Mouse (Mus musculus) forebrain, embryonic 16.5 days (tissue): ENCODE measurements around the gene Arnt2. TPM values are rescaled to one million over a fixed set of nuclear protein-coding genes. Genes with fewer than 3 reads are reported as not detected.

Experiments
- ATAC-seq: fragments of 200-750 bp; cut with Nextera tagmentation; 2 replicates; pipeline ENCODE4 v1.8.0; 2017; ENCODE audit warnings: mild to moderate bottlenecking, moderate library complexity
- H3K27ac ChIP-seq: fragments of 300-500 bp; sonication (generic); 2 replicates; pipeline ENCODE4 v1.5.1; 2014; ENCODE audit warnings: low read length, control low read depth
- H3K27me3 ChIP-seq: fragments of 300-500 bp; sonication (generic); replicated peaks from 2 replicates; pipeline ENCODE4 v1.6.1; 2014; ENCODE audit warnings: low read length; ENCODE audit not compliant: control insufficient read depth, insufficient read depth
- H3K36me3 ChIP-seq: fragments of 300-500 bp; sonication (generic); 2 replicates; pipeline ENCODE4 v1.6.1; 2014; ENCODE audit not compliant: control insufficient read depth, insufficient read depth
- H3K4me1 ChIP-seq: fragments of 300-500 bp; sonication (generic); replicated peaks from 2 replicates; pipeline ENCODE4 v1.6.1; 2014; ENCODE audit warnings: low read length; ENCODE audit not compliant: control insufficient read depth, insufficient read depth
- H3K4me2 ChIP-seq: fragments of 300-500 bp; sonication (generic); 2 replicates; pipeline ENCODE4 v1.6.1; 2014; ENCODE audit warnings: mild to moderate bottlenecking, low read length, control low read depth
- H3K4me3 ChIP-seq: fragments of 300-500 bp; sonication (generic); replicated peaks from 2 replicates; pipeline ENCODE4 v1.5.1; 2014; ENCODE audit warnings: mild to moderate bottlenecking, low read length, control low read depth
- H3K9ac ChIP-seq: fragments of 300-500 bp; sonication (generic); replicated peaks from 2 replicates; pipeline ENCODE4 v1.6.1; 2014; ENCODE audit warnings: low read depth, low read length, control low read depth
- H3K9me3 ChIP-seq: fragments of 300-500 bp; sonication (generic); 2 replicates; pipeline ENCODE4 v1.6.1; 2016; ENCODE audit warnings: low read length; ENCODE audit not compliant: control insufficient read depth
- WGBS: fragments of 180-500 bp; shearing (Covaris S2); extraction: QIAGEN DNeasy Blood & Tissue Kit; methylation state at CpG from one replicate; pipeline ENCODE4 v1.1.7; 2014; 5-methylcytosine and 5-hydroxymethylcytosine counted together
- polyA plus RNA-seq: library from polyadenylated mRNA; unstranded; fragments of >200 nt; fragmentation: Nextera tagmentation; extraction: Ambion mirVana; gene quantifications from 2 replicates; pipeline ENCODE4 v1.2.1, GENCODE M21; 2015

Arnt2 gene
- polyA plus RNA-seq, 1 experiment from 2014 or later, result 70.0 TPM

DNA sequence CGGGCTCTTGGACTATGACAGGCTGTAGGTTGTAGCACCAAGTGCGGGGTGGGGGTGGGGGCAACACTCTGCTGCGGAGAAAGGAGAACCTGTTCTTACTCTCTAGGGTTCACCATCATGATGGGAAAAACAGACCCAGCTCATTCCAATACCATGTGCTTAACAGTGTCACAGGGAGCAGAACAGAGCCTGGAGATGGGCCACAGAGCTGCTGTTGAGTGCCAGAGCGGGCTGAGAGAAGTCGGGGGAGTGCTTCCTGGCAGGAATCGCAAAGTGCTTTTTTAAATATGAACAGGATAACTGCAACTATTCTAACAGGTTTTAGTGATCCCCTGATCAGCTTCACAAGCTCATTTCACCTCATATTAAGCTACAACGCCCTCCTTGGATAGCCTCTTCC, 116.9 kb downstream of the Arnt2 start:
- no peaks in the 10 kb centered on the region for H3K4me1 ChIP-seq
- H3K9me3 ChIP-seq, result no peaks in the 10 kb centered on the region
- no peaks in the 10 kb centered on the region; the same call in 1 of the 2 replicates for H3K36me3 ChIP-seq
- no peaks in the 10 kb centered on the region for H3K27me3 ChIP-seq
- H3K27ac ChIP-seq, result no peak overlapping the region
- H3K4me3 ChIP-seq, result no peak overlapping the region
- WGBS, result 89% methylated on average over 7 of the region's 7 CpGs
- ATAC-seq, result peak; percentile 18; the same call in 1 of the 2 replicates
- H3K9ac ChIP-seq, result no peak overlapping the region
- H3K4me2 ChIP-seq, result no peak overlapping the region

DNA sequence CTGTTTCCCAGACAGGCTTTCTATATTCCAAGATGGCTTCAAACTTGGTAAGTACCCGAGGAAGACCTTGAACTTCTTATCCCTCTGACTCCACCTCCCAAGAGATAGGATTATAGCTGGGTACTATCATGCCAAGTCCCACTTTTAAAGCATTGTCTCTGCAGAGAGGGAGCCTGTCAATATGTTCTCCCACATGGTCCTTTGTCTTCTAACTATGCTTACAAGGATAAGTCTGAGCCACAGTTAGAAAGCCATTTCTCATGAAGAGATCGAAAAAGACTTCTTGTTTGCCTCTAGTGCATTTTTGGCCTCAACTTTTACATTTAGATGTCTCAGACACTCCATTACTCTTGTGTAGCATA, 122.8 kb downstream of the Arnt2 start:
- H3K4me1 ChIP-seq, result peaks cover 6% of the 10 kb centered on the region; the same call in 1 of the 2 replicates
- H3K4me2 ChIP-seq, result no peak overlapping the region
- no peaks in the 10 kb centered on the region for H3K27me3 ChIP-seq
- H3K9me3 ChIP-seq, result no peaks in the 10 kb centered on the region
- H3K36me3 ChIP-seq, result peaks cover 3% of the 10 kb centered on the region; the same call in 1 of the 2 replicates
- no peak overlapping the region for H3K9ac ChIP-seq
- H3K4me3 ChIP-seq, result no peak overlapping the region
- H3K27ac ChIP-seq, result peak overlapping the region; percentile 39
- WGBS, result 59% methylated on average over 2 of the region's 2 CpGs
- peak; percentile 63 for ATAC-seq

DNA sequence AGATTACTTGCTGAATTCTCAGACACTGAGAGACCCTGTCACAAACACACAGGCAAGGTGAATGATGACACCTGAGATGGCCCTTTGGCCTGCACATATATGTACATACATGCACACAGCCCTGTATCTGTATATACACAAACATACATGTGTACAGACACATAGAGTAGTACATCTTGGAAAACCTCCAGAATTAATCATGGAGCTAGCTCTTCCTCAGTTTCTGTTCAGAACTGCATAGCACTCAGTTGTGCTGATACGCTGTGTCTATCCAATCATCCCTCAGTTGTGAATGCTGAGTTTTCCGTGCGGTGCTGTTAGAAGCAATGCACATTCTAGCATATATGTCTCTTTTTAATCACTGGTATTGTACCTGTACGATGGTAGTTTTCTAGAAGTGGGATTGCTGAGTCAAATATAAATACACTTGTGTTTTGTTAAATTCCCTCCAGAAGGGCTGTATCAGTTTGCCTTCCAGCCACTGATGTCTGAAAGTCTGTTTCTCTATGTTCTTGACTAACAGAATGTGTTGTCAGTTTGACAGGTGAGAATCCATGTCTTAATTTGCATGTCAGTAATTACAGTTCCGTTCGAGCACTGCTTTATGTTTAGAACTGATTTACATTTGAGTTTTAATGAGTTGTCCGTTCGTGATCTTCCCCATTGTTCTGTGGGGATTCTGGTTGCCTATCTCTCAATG, 123.3 kb downstream of the Arnt2 start:
- Histone ChIP-seq H3K27me3 (no peaks in the 10 kb centered on the region), H3K9me3 (no peaks in the 10 kb centered on the region), H3K4me3 (no peak overlapping the region), H3K27ac (peak overlapping the region; percentile 49), H3K4me1 (peaks cover 6% of the 10 kb centered on the region; the same call in 1 of the 2 replicates), H3K36me3 (peaks cover 3% of the 10 kb centered on the region; the same call in 1 of the 2 replicates), H3K9ac (no peak overlapping the region), H3K4me2 (no peak overlapping the region)
- 42% methylated on average over 8 of the region's 8 CpGs for WGBS
- peak; percentile 77 for ATAC-seq

DNA sequence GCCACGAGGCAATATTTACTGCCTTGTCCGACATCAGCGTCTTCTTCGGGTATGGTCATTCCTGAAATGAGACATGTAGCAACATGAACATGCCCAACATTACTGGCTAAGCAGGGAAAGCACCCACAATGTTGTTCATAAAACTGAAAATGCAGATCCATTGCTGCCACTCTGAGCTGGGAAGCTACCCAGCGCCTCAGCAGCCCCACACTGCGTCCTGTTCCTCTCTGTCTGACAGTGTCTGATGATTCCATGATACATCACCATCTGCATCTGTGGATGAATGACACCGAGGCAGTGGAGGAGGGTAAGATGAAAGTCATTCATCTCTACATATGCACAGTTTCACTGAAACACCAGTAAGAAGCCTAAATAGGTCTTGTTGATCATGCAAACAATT, 124.2 kb downstream of the Arnt2 start:
- Histone ChIP-seq H3K27me3 (no peaks in the 10 kb centered on the region), H3K9ac (no peak overlapping the region), H3K36me3 (peaks cover 7% of the 10 kb centered on the region; the same call in 1 of the 2 replicates), H3K4me2 (no peak overlapping the region), H3K27ac (no peak overlapping the region), H3K4me3 (no peak overlapping the region), H3K4me1 (peaks cover 6% of the 10 kb centered on the region; the same call in 1 of the 2 replicates), H3K9me3 (no peaks in the 10 kb centered on the region)
- no peak for ATAC-seq
- 83% methylated on average over 7 of the region's 7 CpGs for WGBS

DNA sequence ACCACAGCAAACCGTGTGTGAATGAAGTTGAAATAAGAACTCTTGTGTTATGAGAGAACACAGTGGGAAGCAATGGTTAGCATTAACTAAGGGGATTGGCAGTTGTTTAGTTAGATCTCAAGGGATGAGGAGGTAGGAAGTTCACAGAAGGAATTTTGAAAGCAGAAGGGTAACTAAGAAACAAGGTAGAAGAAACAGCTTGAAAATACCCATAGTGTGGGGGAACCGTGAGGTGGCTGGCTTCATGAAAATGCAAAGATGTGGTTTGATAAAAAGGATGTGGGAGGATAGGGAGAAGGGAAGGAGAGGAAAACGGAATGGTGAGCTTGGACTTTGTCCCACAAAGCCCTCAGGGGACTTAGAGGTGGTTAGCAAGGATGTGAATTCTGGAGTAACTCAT, 125.0 kb downstream of the Arnt2 start:
- Histone ChIP-seq H3K4me1 (peaks cover 6% of the 10 kb centered on the region; the same call in 1 of the 2 replicates), H3K9ac (no peak overlapping the region), H3K36me3 (peaks cover 9% of the 10 kb centered on the region), H3K4me2 (no peak overlapping the region), H3K9me3 (no peaks in the 10 kb centered on the region), H3K4me3 (no peak overlapping the region), H3K27ac (no peak overlapping the region), H3K27me3 (no peaks in the 10 kb centered on the region)
- 69% methylated on average over 3 of the region's 3 CpGs for WGBS
- ATAC-seq, result no peak

DNA sequence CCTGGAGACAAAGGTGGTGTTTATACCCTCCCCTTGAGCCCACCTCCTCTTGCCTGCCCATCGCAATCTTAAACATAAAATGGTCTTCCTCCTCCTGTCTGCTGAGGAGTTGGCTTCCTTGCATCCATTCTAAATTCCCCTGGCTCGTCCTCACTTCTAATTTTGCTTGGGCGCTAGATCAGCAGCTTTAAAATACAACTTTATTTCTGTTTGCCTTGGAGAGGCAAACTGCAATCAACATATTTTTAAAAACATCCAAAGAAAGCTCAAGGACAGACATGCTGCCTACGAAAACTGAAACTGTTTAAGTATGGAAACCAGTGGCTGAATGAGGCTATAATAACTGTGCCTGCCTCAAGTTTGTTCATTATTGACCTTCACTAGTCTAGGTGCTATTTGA, 127.7 kb downstream of the Arnt2 start:
- ATAC-seq, result no peak
- Histone ChIP-seq H3K4me2 (no peak overlapping the region), H3K27me3 (no peaks in the 10 kb centered on the region), H3K4me1 (peaks cover 6% of the 10 kb centered on the region; the same call in 1 of the 2 replicates), H3K9me3 (no peaks in the 10 kb centered on the region), H3K4me3 (no peak overlapping the region), H3K36me3 (peaks cover 14% of the 10 kb centered on the region), H3K27ac (no peak overlapping the region), H3K9ac (no peak overlapping the region)
- WGBS, result 84% methylated on average over 4 of the region's 4 CpGs

DNA sequence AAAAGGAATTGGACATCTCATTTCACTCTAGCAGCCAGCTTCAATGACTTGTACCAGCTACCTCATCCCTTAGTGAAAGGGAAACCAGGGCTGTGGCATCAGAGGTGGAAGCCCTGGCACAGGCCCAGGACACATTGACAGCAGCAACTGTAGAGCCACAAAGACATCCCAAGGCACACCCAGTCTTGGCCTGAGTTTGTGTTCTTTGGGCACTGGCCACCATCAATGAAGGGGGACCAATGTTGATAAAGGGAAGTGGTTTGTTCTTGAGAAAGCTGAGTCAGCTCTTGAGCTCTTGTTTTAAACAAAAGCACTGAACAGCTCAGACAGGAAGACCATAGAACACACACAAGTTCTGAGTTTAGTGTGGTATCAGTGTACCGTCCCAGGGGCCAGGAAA, 130.7 kb downstream of the Arnt2 start:
- 77% methylated on average over 1 of the region's 1 CpGs for WGBS
- Histone ChIP-seq H3K36me3 (peaks cover 19% of the 10 kb centered on the region), H3K4me3 (no peak overlapping the region), H3K27me3 (no peaks in the 10 kb centered on the region), H3K9ac (no peak overlapping the region), H3K4me2 (no peak overlapping the region), H3K27ac (no peak overlapping the region), H3K9me3 (no peaks in the 10 kb centered on the region), H3K4me1 (no peaks in the 10 kb centered on the region)
- no peak for ATAC-seq

DNA sequence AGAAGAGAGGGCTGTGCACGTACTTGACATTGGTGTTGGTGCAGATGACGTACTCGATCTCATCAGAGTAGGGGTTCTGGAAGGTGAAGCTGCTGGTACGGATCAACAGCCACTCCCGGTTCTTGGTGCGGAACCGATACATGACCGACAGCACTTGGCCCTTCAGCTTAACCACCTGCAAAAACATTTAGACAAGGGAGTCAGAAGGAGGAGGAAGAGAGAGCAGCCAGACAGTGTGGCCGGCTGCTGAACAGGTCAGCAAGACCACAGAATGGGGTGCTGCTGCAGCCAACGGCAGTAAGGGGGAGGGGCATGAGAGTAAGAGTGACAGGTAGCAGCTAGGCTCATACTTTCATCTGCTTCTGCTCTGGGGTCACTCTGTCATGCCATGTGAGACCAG, 134.7 kb downstream of the Arnt2 start:
- WGBS, result 91% methylated on average over 10 of the region's 10 CpGs
- ATAC-seq, result no peak
- no peak overlapping the region for H3K4me3 ChIP-seq
- no peak overlapping the region for H3K27ac ChIP-seq
- H3K36me3 ChIP-seq, result peaks cover 11% of the 10 kb centered on the region
- peaks cover 3% of the 10 kb centered on the region for H3K4me1 ChIP-seq
- no peaks in the 10 kb centered on the region for H3K9me3 ChIP-seq
- H3K9ac ChIP-seq, result no peak overlapping the region
- H3K4me2 ChIP-seq, result no peak overlapping the region
- no peaks in the 10 kb centered on the region for H3K27me3 ChIP-seq

DNA sequence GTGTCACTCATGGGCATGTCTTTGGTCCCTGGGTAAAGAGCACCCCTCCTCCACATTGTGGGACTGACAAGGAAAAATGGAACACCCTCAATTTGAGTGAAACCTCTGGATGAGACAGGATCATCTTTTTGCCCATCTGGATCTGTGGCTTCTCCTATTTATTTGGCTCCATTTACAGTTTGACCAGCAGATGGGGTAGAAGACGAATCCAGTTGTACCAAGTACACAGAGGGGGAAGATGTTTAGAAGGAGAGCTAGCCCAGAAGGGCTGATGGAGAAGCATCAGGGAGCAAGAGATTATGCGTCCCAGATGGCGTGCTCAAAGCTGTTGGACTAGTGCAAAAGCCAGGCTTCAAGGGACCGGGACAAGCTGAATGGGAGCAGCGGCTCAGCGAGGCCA, 136.0 kb downstream of the Arnt2 start:
- Histone ChIP-seq H3K36me3 (peaks cover 5% of the 10 kb centered on the region; the same call in 1 of the 2 replicates), H3K9me3 (no peaks in the 10 kb centered on the region), H3K27me3 (no peaks in the 10 kb centered on the region), H3K27ac (no peak overlapping the region), H3K4me1 (peaks cover 3% of the 10 kb centered on the region), H3K4me2 (no peak overlapping the region), H3K9ac (no peak overlapping the region), H3K4me3 (no peak overlapping the region)
- ATAC-seq, result no peak
- WGBS, result 73% methylated on average over 6 of the region's 6 CpGs
